Mouse (Mus musculus): ENCODE results near the gene Arglu1. TPM values are rescaled to one million over a fixed set of nuclear protein-coding genes. Genes with fewer than 3 reads are reported as not detected.

The Arglu1 gene
- polyA plus RNA-seq, 1 experiment from 2014 or later, result 154 TPM

DNA sequence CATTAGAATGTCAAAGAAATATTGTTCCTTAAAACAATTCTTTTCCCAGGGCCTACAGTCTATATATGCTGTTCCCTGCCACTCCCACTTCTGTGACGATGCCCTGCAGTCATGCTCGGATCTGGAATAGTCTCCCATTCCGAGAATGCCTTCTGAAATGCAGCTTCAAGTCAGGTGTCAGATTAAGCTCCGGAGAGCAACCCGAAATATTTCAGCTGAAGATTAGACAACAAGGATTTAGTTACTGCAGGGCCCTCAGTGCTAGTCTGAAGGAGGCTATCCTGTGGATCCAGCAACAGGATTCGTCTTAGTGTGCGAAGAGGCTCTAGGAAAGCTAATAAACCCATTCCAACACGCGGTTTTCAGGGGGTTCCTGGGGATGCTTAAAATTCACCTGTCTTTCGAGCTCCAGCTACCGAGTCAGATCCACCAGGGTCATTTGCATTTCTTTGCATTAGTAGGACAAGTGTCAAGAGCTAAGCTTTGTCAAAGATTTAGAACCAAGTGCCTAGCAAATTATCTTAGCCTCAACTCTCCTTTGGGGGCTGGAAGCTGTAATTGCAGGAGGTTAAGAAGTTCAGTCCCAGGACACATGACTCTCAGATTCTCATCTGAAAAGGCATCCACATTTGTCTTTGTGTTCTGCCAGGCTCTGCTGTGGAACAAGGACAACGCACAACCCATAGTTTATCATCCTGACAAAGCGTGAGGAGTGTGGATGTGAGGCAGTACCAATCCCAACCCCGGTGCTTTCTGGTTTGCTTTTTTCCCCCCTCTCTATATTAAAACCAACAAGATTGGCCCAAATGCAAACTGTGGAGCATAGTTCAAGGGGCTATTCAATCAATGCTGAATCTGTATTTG is 33.5 kb downstream of the Arglu1 start:
- Histone ChIP-seq H3K4me1 (replicated peaks) (peaks cover 61% of the 10 kb centered on the region), H3K9ac (peak overlapping the region; percentile 89), H3K27ac (replicated peaks) (peak overlapping the region; percentile 77), H3K36me3 (no peaks in the 10 kb centered on the region), H3K4me2 (peak overlapping the region; percentile 93), H3K9me3 (no peaks in the 10 kb centered on the region), H3K4me3 (peak overlapping the region; percentile 87), H3K27me3 (no peaks in the 10 kb centered on the region)
- 5% methylated on average over 14 of the region's 14 CpGs for WGBS
- ATAC-seq (ENCODE audit: low FRiP score, low read depth), result no peak

DNA sequence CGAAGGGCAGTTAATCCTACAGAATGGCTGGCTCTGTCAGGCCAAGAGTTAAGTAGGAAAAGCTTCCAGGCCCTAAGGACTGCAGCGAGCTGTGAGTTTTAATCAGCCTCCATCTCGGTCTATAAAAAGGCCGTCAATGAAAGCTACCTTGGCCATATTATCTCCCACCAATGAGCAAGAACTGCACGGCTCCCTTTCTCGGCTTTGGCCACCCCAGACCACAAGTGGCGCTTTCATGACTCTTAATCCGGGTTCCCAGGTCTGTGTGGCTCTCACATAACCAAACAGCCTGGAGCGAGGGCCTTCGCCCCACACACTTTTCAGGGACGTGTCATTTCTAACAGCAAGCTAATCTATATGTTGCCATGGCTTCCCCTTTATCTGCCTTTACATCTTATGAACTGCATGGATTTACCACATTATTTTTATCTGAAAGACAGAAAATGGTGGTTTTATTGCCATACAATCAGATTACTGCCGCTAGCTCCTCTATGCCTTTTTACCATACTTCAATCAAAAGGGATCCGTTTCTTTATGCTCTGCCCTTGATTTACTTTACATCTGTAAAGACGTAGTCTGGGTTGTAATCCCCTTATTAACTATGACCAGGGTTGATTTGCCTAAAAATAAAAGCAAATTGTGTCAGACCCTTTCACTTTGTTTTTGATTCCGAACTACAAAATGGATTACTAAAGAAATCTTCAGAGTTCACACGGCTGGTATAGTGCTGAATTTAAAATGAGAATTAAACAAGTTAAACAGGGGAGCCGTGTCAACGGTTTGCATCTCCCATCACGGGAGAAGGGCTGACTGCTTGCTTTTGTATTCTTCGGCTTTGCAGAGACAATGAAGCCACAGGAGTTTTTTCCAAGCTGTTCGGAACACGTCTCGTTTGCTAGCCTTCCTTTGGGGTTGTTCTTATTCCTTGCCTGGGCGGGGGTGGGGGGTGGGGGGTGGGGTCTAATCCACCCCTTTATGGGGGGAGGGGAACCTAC is 34.7 kb downstream of the Arglu1 start:
- Histone ChIP-seq H3K27ac (replicated peaks) (peak overlapping the region; percentile 77), H3K9me3 (no peaks in the 10 kb centered on the region), H3K4me3 (peak overlapping the region; percentile 87), H3K4me1 (replicated peaks) (peaks cover 73% of the 10 kb centered on the region), H3K4me2 (peak overlapping the region; percentile 93), H3K27me3 (no peaks in the 10 kb centered on the region), H3K9ac (peak overlapping the region; percentile 32), H3K36me3 (no peaks in the 10 kb centered on the region)
- WGBS, result 9% methylated on average over 24 of the region's 24 CpGs
- ATAC-seq (ENCODE audit: low FRiP score, low read depth), result no peak

DNA sequence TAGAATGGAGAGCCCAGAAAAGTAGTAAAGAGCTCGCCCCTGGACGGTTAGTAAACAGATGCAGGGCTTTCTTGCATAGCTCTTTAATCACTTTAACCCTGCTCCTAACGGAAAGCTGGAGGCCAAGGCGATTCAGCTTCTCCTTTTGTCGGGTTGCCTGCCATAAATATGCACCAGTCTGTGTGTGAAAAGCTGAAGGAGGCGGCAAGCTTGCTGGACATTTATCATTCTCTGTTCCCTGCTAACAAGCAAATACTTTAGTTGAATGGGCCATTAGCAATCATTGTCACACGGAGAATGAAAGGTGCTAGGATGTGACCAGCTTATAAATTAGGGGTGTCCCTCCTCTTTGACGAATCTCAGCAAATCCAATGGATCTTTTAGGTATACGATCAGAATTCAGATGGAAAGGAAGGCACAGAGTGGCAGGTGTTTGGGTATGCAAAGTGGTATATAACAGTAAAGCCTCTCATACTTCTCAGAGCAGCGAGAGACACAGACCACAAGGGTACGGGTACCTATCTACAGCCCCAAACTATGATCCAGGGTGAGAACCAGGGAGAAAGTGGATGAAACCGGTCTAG is 36.3 kb downstream of the Arglu1 start:
- no peak for ATAC-seq (ENCODE audit: low FRiP score, low read depth)
- no peaks in the 10 kb centered on the region for H3K36me3 ChIP-seq
- 0 out of 2 replicates have a peak overlapping the region, but pooled peaks have one; percentile 26 for H3K27ac ChIP-seq (replicated peaks)
- no peak overlapping the region for H3K9ac ChIP-seq
- WGBS, result 14% methylated on average over 12 of the region's 12 CpGs
- H3K27me3 ChIP-seq, result no peaks in the 10 kb centered on the region
- 0 out of 2 replicates have a peak overlapping the region, but pooled peaks have one; percentile 10 for H3K4me3 ChIP-seq
- peaks cover 87% of the 10 kb centered on the region for H3K4me1 ChIP-seq (replicated peaks)
- peak overlapping the region; percentile 93 for H3K4me2 ChIP-seq
- H3K9me3 ChIP-seq, result no peaks in the 10 kb centered on the region

DNA sequence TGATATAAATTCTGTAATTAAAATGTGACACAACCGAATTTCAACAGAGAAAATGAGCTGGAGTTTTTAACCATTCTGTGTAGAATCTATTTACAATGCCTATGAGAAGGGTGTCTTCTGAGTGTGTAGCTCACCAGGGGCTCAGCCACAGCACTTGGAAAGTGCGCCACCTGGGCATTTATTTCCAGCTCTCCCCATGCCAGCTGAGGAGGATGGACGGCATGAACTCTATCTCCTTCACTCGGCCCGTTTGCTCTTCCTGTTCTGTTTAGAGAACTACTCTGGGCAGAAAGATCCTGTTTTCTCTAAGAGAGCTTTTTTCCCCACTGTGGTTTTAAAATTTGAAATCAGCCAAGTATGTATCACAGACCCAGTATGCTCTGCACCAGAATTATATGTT is 37.0 kb downstream of the Arglu1 start:
- H3K27ac ChIP-seq (replicated peaks), result 0 out of 2 replicates have a peak overlapping the region, but pooled peaks have one; percentile 26
- peaks cover 91% of the 10 kb centered on the region for H3K4me1 ChIP-seq (replicated peaks)
- H3K4me2 ChIP-seq, result peak overlapping the region; percentile 93
- no peak overlapping the region for H3K9ac ChIP-seq
- no peaks in the 10 kb centered on the region for H3K9me3 ChIP-seq
- no peaks in the 10 kb centered on the region for H3K36me3 ChIP-seq
- ATAC-seq (ENCODE audit: low FRiP score, low read depth), result no peak
- WGBS, result 29% methylated on average over 5 of the region's 5 CpGs
- no peaks in the 10 kb centered on the region for H3K27me3 ChIP-seq
- 0 out of 2 replicates have a peak overlapping the region, but pooled peaks have one; percentile 10 for H3K4me3 ChIP-seq

DNA sequence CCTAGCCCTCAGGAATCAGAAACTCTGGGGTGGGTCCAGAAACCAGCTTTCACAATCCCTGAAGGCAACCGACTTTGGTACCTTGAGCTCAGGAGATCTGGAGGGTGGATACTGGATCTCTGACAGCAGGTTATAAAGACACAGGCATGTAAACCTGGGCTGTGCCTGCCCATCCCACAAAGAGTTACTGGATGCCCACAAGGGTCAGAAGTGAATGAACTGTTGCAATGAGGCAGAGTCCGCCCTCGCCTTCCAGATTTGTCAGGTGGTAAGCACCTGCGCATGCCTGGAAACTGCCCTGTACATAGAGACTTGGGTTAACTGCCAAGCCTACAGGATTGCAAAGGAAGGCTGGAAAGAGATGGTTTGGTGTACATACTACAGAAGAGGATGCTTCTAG is 37.9 kb downstream of the Arglu1 start:
- ATAC-seq (ENCODE audit: low FRiP score, low read depth), result no peak
- H3K27ac ChIP-seq (replicated peaks), result no peak overlapping the region
- H3K36me3 ChIP-seq, result no peaks in the 10 kb centered on the region
- H3K9me3 ChIP-seq, result no peaks in the 10 kb centered on the region
- H3K27me3 ChIP-seq, result no peaks in the 10 kb centered on the region
- WGBS, result 80% methylated on average over 4 of the region's 4 CpGs
- H3K4me1 ChIP-seq (replicated peaks), result peaks cover 83% of the 10 kb centered on the region
- no peak overlapping the region for H3K4me3 ChIP-seq
- no peak overlapping the region for H3K9ac ChIP-seq
- no peak overlapping the region for H3K4me2 ChIP-seq

DNA sequence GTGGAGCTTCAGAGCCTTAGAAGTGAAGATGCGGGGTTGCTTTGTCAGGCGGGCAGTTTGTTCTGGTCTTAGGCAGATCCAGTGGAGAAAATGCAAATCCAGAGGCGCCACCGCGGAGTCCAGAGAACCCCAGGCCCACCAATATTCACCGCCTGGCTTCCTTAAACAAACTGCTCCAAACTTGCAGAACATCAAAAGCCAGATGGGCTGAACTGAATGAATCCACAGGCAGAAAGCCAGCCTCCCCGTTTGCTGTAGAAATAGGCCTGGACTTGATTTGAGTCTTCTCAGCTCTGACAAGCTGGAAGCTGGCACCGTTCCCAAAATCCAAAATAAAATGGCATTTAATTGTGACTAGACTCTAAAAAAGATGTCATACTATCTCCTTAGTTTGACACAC is 40.4 kb downstream of the Arglu1 start:
- H3K9me3 ChIP-seq, result no peaks in the 10 kb centered on the region
- no peak overlapping the region for H3K4me2 ChIP-seq
- peak; percentile 20; the same call in 1 of the 2 replicates for ATAC-seq (ENCODE audit: low FRiP score, low read depth)
- peak overlapping the region; percentile 36; the same call in 1 of the 2 replicates for H3K27ac ChIP-seq (replicated peaks)
- no peaks in the 10 kb centered on the region for H3K36me3 ChIP-seq
- H3K27me3 ChIP-seq, result no peaks in the 10 kb centered on the region
- 38% methylated on average over 8 of the region's 8 CpGs for WGBS
- H3K9ac ChIP-seq, result no peak overlapping the region
- no peak overlapping the region for H3K4me3 ChIP-seq
- H3K4me1 ChIP-seq (replicated peaks), result peaks cover 73% of the 10 kb centered on the region

DNA sequence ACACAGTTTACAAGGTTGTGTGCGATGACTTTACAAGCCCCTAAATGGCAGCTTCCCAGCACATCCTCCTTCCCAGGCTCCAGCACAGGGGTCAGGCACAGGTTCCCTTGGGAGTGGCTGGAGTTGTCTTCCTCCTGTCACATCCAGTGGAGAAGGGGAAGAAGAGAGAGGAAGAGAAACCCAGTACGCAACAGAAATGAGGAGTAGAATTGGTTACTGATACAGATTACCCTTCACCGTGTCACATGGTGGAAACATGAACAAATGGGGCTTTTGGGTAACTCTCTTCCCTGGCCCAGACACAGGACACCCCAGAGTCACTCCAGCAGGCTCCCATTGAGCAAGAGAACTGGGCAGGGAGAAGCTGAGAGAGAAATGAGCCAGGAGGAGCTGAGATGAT is 40.8 kb downstream of the Arglu1 start:
- Histone ChIP-seq H3K9me3 (no peaks in the 10 kb centered on the region), H3K4me3 (no peak overlapping the region), H3K4me1 (replicated peaks) (peaks cover 72% of the 10 kb centered on the region), H3K4me2 (no peak overlapping the region), H3K9ac (no peak overlapping the region), H3K36me3 (no peaks in the 10 kb centered on the region), H3K27ac (replicated peaks) (peak overlapping the region; percentile 36; the same call in 1 of the 2 replicates), H3K27me3 (no peaks in the 10 kb centered on the region)
- ATAC-seq (ENCODE audit: low FRiP score, low read depth), result peak; percentile 13; the same call in 1 of the 2 replicates
- 78% methylated on average over 3 of the region's 3 CpGs for WGBS

DNA sequence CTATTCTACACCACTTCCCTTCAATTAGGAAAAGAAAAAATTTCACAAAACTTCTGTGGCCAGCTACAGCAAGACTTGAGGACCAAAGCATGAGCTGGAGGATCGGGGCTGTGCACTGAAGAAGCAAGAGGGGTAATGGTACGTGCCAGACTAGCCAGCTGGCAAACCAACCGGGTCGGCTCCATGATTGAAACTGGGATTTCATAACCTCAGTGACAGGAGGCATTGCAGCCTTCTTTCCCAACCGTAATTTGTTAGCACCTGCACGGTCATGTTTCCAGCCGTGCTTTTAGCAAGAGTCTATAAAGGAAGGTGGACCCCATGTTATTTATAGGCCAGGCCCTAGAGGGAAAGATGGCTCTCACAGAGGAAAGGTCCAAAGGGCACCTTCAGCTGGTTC is 41.6 kb downstream of the Arglu1 start:
- H3K36me3 ChIP-seq, result no peaks in the 10 kb centered on the region
- no peak for ATAC-seq (ENCODE audit: low FRiP score, low read depth)
- H3K4me3 ChIP-seq, result no peak overlapping the region
- no peaks in the 10 kb centered on the region for H3K27me3 ChIP-seq
- H3K4me1 ChIP-seq (replicated peaks), result peaks cover 65% of the 10 kb centered on the region
- WGBS, result 56% methylated on average over 7 of the region's 7 CpGs
- no peak overlapping the region for H3K4me2 ChIP-seq
- no peak overlapping the region for H3K9ac ChIP-seq
- no peaks in the 10 kb centered on the region for H3K9me3 ChIP-seq
- no peak overlapping the region for H3K27ac ChIP-seq (replicated peaks)

DNA sequence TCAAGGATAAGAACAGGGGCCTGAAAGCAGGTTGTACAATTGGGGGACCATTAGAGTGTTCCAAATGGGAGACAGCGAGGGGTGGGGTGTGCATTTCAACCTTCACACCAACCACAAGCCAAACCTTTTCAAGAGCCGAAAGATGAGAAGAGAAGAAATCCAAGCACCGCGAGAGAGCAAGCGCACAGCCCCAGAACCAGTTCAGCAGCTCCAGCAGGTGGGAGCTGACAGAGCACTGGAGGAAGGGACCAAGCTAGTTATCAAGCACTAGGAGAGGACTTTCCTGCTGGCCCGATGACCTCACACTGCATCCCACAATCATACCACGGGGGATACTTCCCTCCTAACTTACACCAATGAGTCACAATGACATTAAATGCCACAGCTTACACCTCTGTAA is 42.5 kb downstream of the Arglu1 start:
- no peak for ATAC-seq (ENCODE audit: low FRiP score, low read depth)
- Histone ChIP-seq H3K4me1 (replicated peaks) (peaks cover 56% of the 10 kb centered on the region), H3K27ac (replicated peaks) (no peak overlapping the region), H3K9me3 (no peaks in the 10 kb centered on the region), H3K27me3 (no peaks in the 10 kb centered on the region), H3K36me3 (no peaks in the 10 kb centered on the region), H3K9ac (no peak overlapping the region), H3K4me3 (no peak overlapping the region), H3K4me2 (no peak overlapping the region)
- WGBS, result 84% methylated on average over 7 of the region's 7 CpGs

DNA sequence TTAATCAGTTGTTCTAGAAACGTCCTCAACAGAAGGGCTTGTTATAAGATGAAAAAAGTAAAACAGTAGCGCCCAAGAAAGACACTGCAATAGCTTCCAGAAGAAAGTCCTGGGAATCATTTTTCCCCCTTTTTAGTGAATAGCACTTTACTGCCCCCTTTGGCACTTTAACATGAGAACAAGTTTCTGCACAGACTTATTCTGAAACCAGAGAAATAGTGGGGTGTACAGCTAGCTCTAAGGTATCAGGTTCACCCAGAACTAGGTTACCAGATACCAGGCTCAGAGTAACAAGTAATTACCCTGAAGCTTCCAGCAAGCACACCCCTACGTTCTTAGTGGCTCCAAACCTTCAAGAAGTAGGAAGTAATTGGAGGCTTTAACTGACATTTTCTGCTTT is 43.0 kb downstream of the Arglu1 start:
- Histone ChIP-seq H3K36me3 (no peaks in the 10 kb centered on the region), H3K27ac (replicated peaks) (no peak overlapping the region), H3K9ac (no peak overlapping the region), H3K9me3 (no peaks in the 10 kb centered on the region), H3K4me1 (replicated peaks) (peaks cover 51% of the 10 kb centered on the region), H3K4me3 (no peak overlapping the region), H3K27me3 (no peaks in the 10 kb centered on the region), H3K4me2 (no peak overlapping the region)
- 60% methylated on average over 3 of the region's 3 CpGs for WGBS
- no peak for ATAC-seq (ENCODE audit: low FRiP score, low read depth)

DNA sequence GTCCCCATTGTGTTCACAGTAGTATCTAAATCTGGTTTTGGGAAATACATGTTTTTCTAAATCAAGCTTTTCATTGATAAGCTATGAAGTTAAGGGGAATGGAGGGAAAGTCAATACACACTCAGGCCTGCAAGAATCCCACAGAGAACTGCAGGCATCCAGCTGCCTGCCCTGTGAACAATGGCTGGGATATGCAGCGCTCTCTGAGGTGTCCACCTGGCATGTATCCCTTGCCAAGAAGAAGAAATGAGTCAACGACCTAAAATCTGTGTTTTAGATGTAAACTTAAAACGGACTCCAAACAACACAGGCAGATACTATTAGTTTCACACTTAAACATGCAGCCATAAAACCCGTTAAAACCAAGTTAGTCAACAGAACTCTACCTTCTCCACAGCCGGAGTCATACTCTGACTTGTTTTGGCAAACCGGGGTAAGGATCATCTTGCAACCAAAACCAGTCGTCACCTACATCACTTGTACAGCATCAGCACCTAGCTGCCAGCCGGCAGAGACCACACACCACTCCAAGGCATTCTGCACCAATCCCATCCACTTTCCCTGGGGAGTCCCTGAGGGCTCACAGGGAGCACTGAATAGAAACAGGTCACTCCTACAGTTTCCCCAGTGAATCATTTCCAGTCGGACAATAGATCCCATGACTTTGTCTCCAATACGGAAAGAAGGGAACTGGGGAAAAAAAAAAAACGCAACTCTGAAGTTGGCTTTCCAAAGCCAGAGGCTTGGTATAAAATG is 46.0 kb downstream of the Arglu1 start:
- Histone ChIP-seq H3K36me3 (no peaks in the 10 kb centered on the region), H3K9ac (no peak overlapping the region), H3K9me3 (no peaks in the 10 kb centered on the region), H3K4me1 (replicated peaks) (peaks cover 35% of the 10 kb centered on the region), H3K27me3 (no peaks in the 10 kb centered on the region), H3K4me2 (no peak overlapping the region), H3K4me3 (no peak overlapping the region), H3K27ac (replicated peaks) (no peak overlapping the region)
- 66% methylated on average over 11 of the region's 11 CpGs for WGBS
- ATAC-seq (ENCODE audit: low FRiP score, low read depth), result no peak
